Mouse (Mus musculus): ENCODE results near the gene Eif4enif1. TPM values are rescaled to one million over a fixed set of nuclear protein-coding genes. Genes with fewer than 3 reads are reported as not detected.

The Eif4enif1 gene
- total RNA-seq, 2 experiments from 2014 or later, result 35.2 to 75.2 TPM

DNA sequence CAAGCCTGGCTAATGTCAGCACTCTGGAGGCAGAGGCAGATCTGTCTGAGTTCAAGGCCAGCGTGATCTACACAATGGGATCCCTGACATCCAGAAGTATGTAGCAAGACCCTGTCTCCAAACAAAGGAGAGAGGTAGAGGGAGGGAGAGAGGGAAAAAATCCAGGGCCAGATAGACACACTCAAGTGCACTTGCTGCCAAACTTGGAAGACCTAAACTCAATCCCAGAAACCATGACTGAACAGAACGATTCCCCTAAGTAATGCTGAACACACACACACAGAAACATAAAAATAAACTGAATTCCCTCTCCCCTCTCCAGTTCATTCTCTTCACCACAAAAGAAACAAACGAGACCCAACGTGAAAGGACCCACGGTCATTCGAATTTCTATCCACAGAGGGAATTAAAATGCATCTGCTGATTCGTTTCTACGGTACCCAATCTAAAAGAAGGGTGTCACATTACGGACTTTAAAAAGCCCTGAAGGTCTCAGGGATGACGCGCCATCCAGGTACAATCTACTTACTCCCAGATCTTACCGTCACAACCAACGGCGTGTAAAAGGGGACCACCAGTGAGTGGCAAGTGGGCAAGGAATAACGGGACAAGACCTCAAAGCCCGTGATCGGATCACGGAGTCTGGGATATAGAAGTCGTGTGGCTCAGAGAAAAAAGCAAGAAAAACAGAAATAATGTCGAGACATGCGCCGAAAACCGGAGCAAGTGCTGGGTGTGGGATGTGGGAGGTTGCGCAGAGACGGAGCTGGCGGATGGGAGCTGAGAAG, 63.3 kb downstream of the Eif4enif1 start:
- peak; percentile 13 for ATAC-seq (replicated peaks; ENCODE audit: poor library complexity, severe bottlenecking)

- peak; percentile 95 for ATAC-seq (replicated peaks; ENCODE audit: poor library complexity, severe bottlenecking)
These were observed 64.0 kb downstream of the Eif4enif1 start, which contains the start of gene Drg1 for GRCm38 (mm10) chr11:3266079-3266685. Drg1 (minus strand) TSS chr11:3266415.

- ATAC-seq (replicated peaks; ENCODE audit: poor library complexity, severe bottlenecking), result no peak
These were observed 64.9 kb downstream of the Eif4enif1 start for GRCm38 (mm10) chr11:3267133-3267532.

GRCm38 (mm10) chr11:3269241-3269640, 67.0 kb downstream of the Eif4enif1 start:
- ATAC-seq (replicated peaks; ENCODE audit: poor library complexity, severe bottlenecking), result no peak

DNA sequence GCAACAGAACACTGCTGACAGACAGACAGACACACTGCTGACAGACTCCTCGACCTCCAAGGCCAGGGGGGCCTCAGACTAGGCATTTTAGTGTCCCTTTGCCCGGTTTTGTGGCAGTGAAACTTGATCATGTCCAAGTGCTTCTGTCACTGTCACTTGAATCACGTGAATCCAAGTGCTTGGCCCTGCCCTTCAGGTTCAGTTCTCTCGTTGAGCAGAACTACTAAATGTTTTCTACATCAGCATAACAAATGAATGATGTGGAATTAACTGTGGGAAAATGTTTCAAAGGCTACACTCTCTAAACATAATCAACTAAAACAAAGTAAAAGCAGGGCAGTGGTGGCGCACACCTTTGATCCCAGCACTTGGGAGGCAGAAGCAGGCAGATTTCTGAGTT, 76.2 kb downstream of the Eif4enif1 start:
- no peak for ATAC-seq (replicated peaks; ENCODE audit: poor library complexity, severe bottlenecking)

DNA sequence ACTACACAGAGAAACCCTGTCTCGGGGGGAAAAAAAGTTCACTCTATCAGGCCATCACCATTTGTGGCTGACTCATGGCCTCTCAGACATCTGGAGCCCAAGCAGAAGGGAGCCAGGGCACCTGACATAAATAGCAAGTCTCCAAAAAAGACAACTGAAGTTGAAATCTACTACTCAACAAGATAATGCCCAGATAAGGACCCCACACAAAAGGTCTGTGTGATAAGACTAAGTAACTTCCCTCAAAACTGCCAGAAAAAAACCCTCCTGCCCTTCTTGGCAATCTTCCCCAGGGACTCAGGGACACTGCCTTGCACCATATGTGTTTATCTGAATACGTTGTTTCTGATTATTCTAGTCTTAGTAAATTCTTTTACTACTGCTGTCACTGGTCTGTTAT, 77.5 kb downstream of the Eif4enif1 start:
- no peak; the same call in 1 of the 2 replicates for ATAC-seq (replicated peaks; ENCODE audit: poor library complexity, severe bottlenecking)

- no peak for ATAC-seq (replicated peaks; ENCODE audit: poor library complexity, severe bottlenecking)
These were observed 80.7 kb downstream of the Eif4enif1 start for GRCm38 (mm10) chr11:3282887-3283286.

DNA sequence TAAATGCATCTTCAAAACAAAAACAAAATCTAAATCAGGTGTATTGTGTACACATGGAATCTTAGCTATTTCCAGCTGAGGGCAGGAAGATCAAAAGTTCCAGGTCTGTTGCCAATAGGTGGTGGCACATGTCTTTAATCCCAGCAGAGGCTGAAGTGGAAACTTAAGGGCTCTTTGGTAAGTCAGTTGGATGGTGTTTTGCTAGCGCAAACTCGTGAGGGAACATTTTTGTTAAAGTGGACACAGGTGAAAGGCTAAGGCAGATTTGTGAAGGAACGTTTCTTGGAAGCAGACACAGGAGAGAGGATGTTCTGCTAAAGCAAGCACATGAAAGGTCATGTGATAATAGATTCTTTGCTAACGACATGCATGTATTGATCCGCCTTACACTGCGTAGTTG, 81.5 kb downstream of the Eif4enif1 start:
- no peak for ATAC-seq (replicated peaks; ENCODE audit: poor library complexity, severe bottlenecking)

GRCm38 (mm10) chr11:3285940-3286339, 83.7 kb downstream of the Eif4enif1 start:
- ATAC-seq (replicated peaks; ENCODE audit: poor library complexity, severe bottlenecking), result no peak

- ATAC-seq (replicated peaks; ENCODE audit: poor library complexity, severe bottlenecking), result no peak
These were observed 84.9 kb downstream of the Eif4enif1 start for GRCm38 (mm10) chr11:3287131-3287530.

- no peak for ATAC-seq (replicated peaks; ENCODE audit: poor library complexity, severe bottlenecking)
These were observed 85.7 kb downstream of the Eif4enif1 start for GRCm38 (mm10) chr11:3287921-3288320.

GRCm38 (mm10) chr11:3288521-3289301, 86.5 kb downstream of the Eif4enif1 start, which contains the start of gene Patz1:
Patz1 (plus strand) TSS chr11:3288874.
- no peak; the same call in 1 of the 2 replicates for ATAC-seq (replicated peaks; ENCODE audit: poor library complexity, severe bottlenecking)

DNA sequence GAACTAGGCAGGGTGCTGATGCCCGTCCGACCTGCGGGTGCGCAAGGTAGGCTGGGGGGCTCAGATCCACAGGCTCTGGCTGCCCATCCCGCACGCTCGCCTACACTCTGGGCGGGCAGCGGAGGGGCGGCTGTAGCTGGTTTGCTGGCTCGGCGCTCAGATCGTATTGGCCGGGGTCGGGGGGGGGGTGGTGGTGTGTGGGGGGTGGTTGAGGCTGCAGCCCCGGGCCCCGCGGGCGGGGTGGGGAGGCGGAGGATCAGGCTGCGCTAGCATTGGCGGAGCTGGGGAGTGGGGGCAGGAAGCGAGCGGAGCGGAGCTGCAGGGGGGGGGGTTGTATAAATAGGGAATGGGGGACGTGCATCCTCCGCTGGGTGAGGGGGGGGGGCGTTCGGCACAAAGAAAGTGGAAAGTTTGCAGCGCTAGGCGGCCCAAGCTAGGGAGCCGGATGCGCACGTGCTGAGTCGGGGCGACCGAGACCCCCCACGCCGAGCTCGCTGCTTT, 87.2 kb downstream of the Eif4enif1 start:
- ATAC-seq (replicated peaks; ENCODE audit: poor library complexity, severe bottlenecking), result peak; percentile 23

DNA sequence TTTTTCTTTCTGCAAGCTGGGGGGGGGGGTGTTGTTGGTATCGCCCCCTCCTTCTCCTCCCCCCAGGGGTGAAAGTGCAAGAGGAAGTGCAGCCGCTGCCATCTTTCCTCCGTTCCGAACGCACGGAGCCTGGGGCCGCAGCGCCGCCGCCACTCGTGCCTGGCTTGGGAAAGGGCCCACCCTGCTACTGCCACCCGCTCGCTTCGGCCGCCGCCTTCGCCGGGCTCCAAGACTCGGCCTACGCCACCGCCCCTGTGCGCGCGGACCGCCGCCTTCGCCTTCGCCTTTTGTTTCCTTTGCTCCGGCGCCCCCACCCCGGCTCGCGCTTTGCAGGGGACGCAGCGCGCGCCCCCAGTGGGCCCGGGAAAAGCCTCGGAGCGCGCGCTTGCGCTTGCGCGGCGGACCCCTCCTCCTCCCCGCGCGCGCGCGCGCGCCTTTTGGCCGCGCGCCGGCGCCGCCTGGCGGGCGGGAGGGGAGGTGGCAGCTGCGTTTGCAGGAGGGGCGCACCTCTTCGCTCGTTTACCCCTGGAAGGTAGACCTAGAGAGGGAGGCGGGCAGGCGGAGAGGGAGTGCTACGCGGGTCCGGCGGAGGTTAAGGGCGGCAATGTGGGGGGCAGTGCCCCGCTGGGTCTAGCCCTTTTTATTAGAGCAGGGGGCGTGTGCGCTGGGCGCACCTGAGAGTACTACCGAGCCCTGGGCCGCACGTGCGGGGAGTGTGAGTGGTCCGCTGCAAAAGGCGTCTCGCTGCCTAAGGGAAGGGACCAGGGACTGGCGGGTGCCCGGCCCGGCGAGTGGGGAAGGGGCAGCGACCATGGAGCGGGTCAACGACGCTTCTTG, 87.8 kb downstream of the Eif4enif1 start:
- ATAC-seq (replicated peaks; ENCODE audit: poor library complexity, severe bottlenecking), result peak; percentile 33

DNA sequence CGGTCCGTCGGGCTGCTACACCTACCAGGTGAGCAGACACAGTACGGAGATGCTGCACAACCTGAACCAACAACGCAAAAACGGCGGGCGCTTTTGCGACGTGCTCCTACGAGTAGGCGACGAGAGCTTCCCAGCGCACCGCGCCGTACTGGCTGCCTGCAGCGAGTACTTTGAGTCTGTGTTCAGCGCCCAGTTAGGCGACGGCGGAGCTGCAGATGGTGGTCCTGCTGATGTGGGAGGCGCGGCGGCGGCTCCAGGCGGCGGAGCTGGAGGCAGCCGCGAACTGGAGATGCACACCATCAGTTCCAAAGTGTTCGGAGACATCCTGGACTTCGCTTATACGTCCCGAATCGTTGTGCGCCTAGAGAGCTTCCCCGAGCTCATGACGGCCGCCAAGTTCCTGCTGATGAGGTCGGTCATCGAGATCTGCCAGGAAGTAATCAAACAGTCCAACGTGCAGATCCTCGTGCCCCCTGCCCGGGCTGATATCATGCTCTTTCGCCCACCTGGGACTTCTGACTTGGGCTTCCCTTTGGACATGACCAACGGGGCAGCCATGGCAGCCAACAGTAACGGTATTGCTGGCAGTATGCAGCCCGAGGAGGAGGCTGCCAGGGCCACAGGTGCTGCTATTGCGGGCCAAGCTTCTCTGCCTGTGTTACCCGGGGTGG, 88.6 kb downstream of the Eif4enif1 start:
- no peak for ATAC-seq (replicated peaks; ENCODE audit: poor library complexity, severe bottlenecking)

GRCm38 (mm10) chr11:3291311-3292061, 89.3 kb downstream of the Eif4enif1 start:
- ATAC-seq (replicated peaks; ENCODE audit: poor library complexity, severe bottlenecking), result peak; percentile 29

DNA sequence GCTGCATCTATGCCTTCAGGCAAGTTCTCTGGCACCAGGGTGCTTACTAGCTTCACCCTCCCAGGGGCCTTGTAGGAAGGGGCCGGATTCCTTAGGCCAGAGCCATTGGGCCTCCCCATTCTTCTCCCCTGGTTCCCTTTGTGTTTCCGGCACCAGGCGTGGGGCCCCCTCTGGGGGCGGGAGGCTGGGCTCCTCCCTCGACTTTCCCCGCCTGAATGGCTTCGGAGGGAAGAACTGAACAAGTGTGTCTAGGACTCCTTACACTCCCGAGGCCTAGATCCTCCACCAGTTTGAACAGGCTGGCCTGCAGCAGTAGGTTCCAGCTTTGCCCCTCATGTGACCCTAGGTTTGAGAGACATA, 89.8 kb downstream of the Eif4enif1 start:
- ATAC-seq (replicated peaks; ENCODE audit: poor library complexity, severe bottlenecking), result peak; percentile 20

DNA sequence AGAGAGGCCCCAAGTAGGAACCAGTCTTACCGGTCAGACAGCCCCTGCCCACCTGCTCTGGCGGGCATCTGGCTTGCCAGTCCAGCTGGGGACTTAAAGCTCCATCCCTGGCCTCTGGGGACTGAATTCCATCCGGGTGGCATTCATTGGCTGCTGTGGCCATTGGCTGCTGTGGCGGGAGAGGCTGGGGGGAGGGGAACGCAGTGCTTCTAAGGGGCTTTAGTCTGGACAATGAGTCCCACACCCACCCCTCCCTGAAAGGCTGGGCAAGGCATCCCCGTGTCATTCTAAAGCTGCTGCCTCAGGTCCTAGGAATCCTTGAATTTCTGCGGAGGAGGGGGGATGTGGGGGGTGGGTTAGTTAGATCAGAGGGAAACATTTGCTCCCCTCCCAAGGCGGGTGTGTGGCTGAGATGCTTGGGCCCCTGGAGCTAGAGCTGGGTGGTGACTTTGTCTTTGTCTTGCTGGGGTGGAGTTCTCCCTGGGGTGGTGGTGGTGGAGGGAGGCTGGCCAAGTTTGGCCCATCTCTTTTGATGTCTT, 90.6 kb downstream of the Eif4enif1 start:
- no peak for ATAC-seq (replicated peaks; ENCODE audit: poor library complexity, severe bottlenecking)
